Mouse (Mus musculus) brain, embryonic 14.5 days (tissue): Measurements from ENCODE around the gene Paxx.

Source experiments
- CTCF ChIP-seq: fragments of 200-500 bp; IDR thresholded peaks from 2 replicates; pipeline ENCODE4 v1.5.1; 2012; ENCODE audit warnings: inconsistent platforms, mild to moderate bottlenecking, moderate library complexity, borderline replicate concordance; ENCODE audit not compliant: insufficient read depth, insufficient read length; ENCODE audit errors: extremely low read depth
- POLR2A ChIP-seq: fragments of 200-500 bp; IDR thresholded peaks from 2 replicates; pipeline ENCODE4 v1.6.1; 2012; ENCODE audit warnings: mild to moderate bottlenecking, inconsistent platforms, borderline replicate concordance; ENCODE audit not compliant: poor library complexity, insufficient read depth, insufficient read length, severe bottlenecking; ENCODE audit errors: extremely low read depth

- TF ChIP-seq POLR2A = no peak
- TF ChIP-seq CTCF = no peak
Measured at GRCm38 (mm10) chr2:25422587-25423410, 38.1 kb downstream of the Paxx start, which contains the start of gene Fut7.
